Mouse (Mus musculus) small intestine, adult 2 months (tissue): ENCODE results near the gene Slc22a22.

ENCODE experiments used
- CTCF ChIP-seq: fragments of 200-500 bp; IDR thresholded peaks from 2 replicates; pipeline ENCODE4 v1.5.1; 2012; ENCODE audit warnings: low read depth, mild to moderate bottlenecking, control low read depth, inconsistent platforms, low read length, moderate library complexity, mixed read lengths; ENCODE audit not compliant: insufficient replicate concordance, insufficient read length; ENCODE audit errors: extremely low read depth
- POLR2A ChIP-seq: fragments of 200-500 bp; IDR thresholded peaks from 2 replicates; pipeline ENCODE4 v1.6.1; 2012; ENCODE audit warnings: low read depth, mild to moderate bottlenecking, control low read depth, inconsistent platforms, low read length, moderate library complexity

DNA sequence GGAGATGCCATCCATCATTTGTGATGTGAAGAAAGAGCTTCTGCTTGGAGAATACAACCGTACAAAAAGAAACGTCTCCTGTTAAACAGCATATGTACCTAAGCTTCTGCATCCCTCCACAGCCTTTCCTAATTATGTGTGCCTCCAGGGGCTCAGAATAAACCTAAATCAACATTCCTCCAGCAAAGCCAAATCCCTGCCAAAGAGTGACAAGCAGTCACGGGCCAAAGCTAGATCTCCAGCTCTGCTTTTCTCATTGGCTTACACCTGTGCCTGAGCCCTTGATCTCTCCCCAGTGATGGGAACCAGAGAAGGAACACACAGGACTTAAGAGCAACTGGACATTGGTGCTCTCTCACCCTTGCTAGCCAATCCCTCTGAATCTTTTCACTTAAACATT, 5.8 kb downstream of the Slc22a22 start:
- TF ChIP-seq CTCF (no peak), POLR2A (no peak)
